Mouse (Mus musculus) midbrain, postnatal 0 days (tissue): ENCODE results near the gene Hfm1. TPM values are rescaled to one million over a fixed set of nuclear protein-coding genes. Genes with fewer than 3 reads are reported as not detected.
A peak's percentile ranks its signal among the peaks of the same experiment; 100 is the strongest.

Experiments
- ATAC-seq: fragments of 200-750 bp; cut with Nextera tagmentation; 2 replicates; pipeline ENCODE4 v1.8.0; 2017; ENCODE audit warnings: moderate number of reproducible peaks, mild to moderate bottlenecking, moderate TSS enrichment, moderate library complexity; ENCODE audit not compliant: low FRiP score
- DNase-seq: peaks from one replicate; pipeline ENCODE4 v3.0.0-alpha.2; 2015; ENCODE audit warnings: low spot score
- H3K27ac ChIP-seq: fragments of 300-500 bp; sonication (generic); 2 replicates; pipeline ENCODE4 v1.5.1; 2014; ENCODE audit warnings: low read depth, mild to moderate bottlenecking, low read length, mixed read lengths
- H3K27me3 ChIP-seq: fragments of 300-500 bp; sonication (generic); 2 replicates; pipeline ENCODE4 v1.6.1; 2014; ENCODE audit warnings: low read length, control low read depth, mixed read lengths; ENCODE audit not compliant: insufficient read depth
- H3K36me3 ChIP-seq: fragments of 300-500 bp; sonication (generic); 2 replicates; pipeline ENCODE4 v1.6.1; 2014; ENCODE audit warnings: low read length, control low read depth, mixed read lengths; ENCODE audit not compliant: insufficient read depth
- H3K4me1 ChIP-seq: fragments of 300-500 bp; sonication (generic); 2 replicates; pipeline ENCODE4 v1.6.1; 2014; ENCODE audit warnings: mild to moderate bottlenecking, control low read depth, antibody characterized with exemption, low read length, mixed read lengths; ENCODE audit not compliant: insufficient read depth
- H3K4me2 ChIP-seq: fragments of 300-500 bp; sonication (generic); 2 replicates; pipeline ENCODE4 v1.6.1; 2014; ENCODE audit warnings: low read depth, mild to moderate bottlenecking, low read length, mixed read lengths; ENCODE audit not compliant: poor library complexity, severe bottlenecking
- H3K4me3 ChIP-seq: fragments of 300-500 bp; sonication (generic); 2 replicates; pipeline ENCODE4 v1.5.1; 2014; ENCODE audit warnings: low read depth, mild to moderate bottlenecking, low read length, moderate library complexity
- H3K9ac ChIP-seq: fragments of 300-500 bp; sonication (generic); replicated peaks from 2 replicates; pipeline ENCODE4 v1.6.1; 2014; ENCODE audit warnings: mild to moderate bottlenecking, low read length, moderate library complexity, mixed read lengths; ENCODE audit not compliant: poor library complexity, severe bottlenecking
- H3K9me3 ChIP-seq: fragments of 300-500 bp; sonication (generic); 2 replicates; pipeline ENCODE4 v1.6.1; 2016; ENCODE audit warnings: low read length, control low read depth
- CTCF ChIP-seq: IDR thresholded peaks from 2 replicates; pipeline ENCODE4 v1.5.1; 2016; ENCODE audit warnings: antibody characterized with exemption, mild to moderate bottlenecking
- WGBS: fragments of 180-500 bp; shearing (Covaris S2); extraction: QIAGEN DNeasy Blood & Tissue Kit; methylation state at CpG from one replicate; pipeline ENCODE4 v1.1.7; 2014; 5-methylcytosine and 5-hydroxymethylcytosine counted together
- polyA plus RNA-seq: library from polyadenylated mRNA; unstranded; fragments of >200 nt; fragmentation: Nextera tagmentation; extraction: Ambion mirVana; gene quantifications from 2 replicates; pipeline ENCODE4 v1.2.1, GENCODE M21; 2015
- total RNA-seq: library from RNA; depleted of rRNA; stranded (reverse); fragments of >200 nt; gene quantifications from 2 replicates; pipeline ENCODE4 v1.2.3, GENCODE M21; 2014

The Hfm1 gene
- total and polyA plus RNA-seq, 2 experiments from 2014 or later = 5.3 to 5.7 TPM

DNA sequence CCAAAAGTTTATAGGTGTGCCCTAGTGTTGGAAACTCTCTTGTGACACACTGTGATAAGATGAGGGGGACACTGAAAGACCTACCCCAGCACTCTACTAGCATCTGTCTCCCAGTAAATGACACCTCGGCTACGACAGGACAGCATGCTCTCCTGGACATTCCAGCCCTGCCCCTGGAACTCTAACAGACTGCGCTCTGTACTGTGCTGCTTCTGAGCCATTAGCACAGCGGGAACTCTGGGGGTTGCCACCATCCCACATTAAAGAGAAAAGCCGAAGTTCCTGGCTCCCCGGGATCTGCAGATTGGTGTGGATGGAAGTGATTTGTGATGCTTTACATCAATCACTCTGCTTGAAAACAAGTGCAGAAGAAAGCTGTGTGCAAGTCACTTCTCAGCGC is 93.1 kb downstream of the Hfm1 start:
- DNase-seq (no peak), ATAC-seq (no peak)
- WGBS = 24% methylated on average over 7 of the region's 7 CpGs
- Histone ChIP-seq H3K9me3 (no peaks in the 10 kb centered on the region), H3K36me3 (no peaks in the 10 kb centered on the region), H3K27me3 (no peaks in the 10 kb centered on the region), H3K4me2 (no peak overlapping the region), H3K4me3 (no peak overlapping the region), H3K9ac (no peak overlapping the region), H3K27ac (no peak overlapping the region), H3K4me1 (no peaks in the 10 kb centered on the region)
- TF ChIP-seq CTCF = no peak

- 85% methylated on average over 6 of the region's 6 CpGs for WGBS
- Histone ChIP-seq H3K4me1 (no peaks in the 10 kb centered on the region), H3K4me2 (no peak overlapping the region), H3K4me3 (no peak overlapping the region), H3K9me3 (no peaks in the 10 kb centered on the region), H3K36me3 (no peaks in the 10 kb centered on the region), H3K27me3 (no peaks in the 10 kb centered on the region), H3K9ac (no peak overlapping the region), H3K27ac (no peak overlapping the region)
- no peak for TF ChIP-seq CTCF
- DNase-seq (no peak), ATAC-seq (no peak)
Measured at GRCm38 (mm10) chr5:106831401-106831800, 94.7 kb downstream of the Hfm1 start.

DNA sequence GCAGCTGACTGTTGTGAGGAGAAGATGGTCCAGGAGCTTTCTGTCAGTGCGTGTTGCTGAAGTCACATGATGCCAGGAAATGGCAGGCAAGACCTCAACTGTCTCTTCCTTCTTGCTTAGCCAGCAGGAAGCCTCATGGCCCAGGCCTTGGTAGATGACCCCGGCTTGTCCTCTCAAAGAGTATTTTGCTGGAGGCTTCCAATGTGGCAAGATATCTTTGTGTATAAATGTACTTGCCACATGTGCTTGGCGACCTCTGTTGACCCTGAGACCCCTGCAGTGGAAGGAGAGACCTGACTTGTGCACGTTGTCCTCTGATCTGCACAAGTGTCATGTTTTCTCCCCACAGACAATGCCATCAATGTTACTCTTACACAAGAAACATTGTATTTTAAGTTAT is 95.3 kb downstream of the Hfm1 start:
- ATAC-seq (no peak), DNase-seq (no peak)
- 79% methylated on average over 4 of the region's 4 CpGs for WGBS

GRCm38 (mm10) chr5:106826740-106827139 is 99.4 kb downstream of the Hfm1 start:
- no peaks in the 10 kb centered on the region for H3K27me3 ChIP-seq
- no peaks in the 10 kb centered on the region for H3K9me3 ChIP-seq
- no peaks in the 10 kb centered on the region for H3K4me1 ChIP-seq
- no peak for TF ChIP-seq CTCF
- H3K4me3 ChIP-seq = no peak overlapping the region
- H3K27ac ChIP-seq = no peak overlapping the region
- ATAC-seq (no peak), DNase-seq (no peak)
- no peak overlapping the region for H3K4me2 ChIP-seq
- H3K9ac ChIP-seq = no peak overlapping the region
- H3K36me3 ChIP-seq = no peaks in the 10 kb centered on the region

More for the DNA sequence above, 95.3 kb downstream of the Hfm1 start:
- Histone ChIP-seq H3K9ac (no peak overlapping the region), H3K36me3 (no peaks in the 10 kb centered on the region), H3K4me2 (no peak overlapping the region), H3K27me3 (no peaks in the 10 kb centered on the region), H3K27ac (no peak overlapping the region), H3K9me3 (no peaks in the 10 kb centered on the region), H3K4me3 (no peak overlapping the region), H3K4me1 (no peaks in the 10 kb centered on the region)
- no peak for TF ChIP-seq CTCF

DNA sequence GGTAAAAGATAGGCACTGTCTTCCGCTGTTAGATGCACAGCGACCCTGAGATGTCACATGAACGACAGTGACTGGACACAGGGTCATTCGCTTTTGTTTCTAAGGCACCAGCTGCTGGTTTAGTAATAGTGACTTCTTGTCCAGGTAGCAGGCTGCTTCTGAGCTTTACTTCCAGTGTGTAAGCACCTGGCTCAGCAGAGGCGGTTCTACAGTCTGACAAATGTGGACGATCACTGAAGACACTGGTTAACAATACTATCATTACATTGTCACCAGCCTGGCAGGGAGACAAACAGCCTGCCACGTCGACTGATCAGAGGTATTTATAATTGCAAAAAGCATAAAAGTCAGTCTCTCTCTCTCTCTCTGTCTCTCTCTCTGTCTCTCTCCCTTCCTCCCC is 100.1 kb downstream of the Hfm1 start:
- no peak for TF ChIP-seq CTCF
- no peaks in the 10 kb centered on the region for H3K36me3 ChIP-seq
- H3K27me3 ChIP-seq = no peaks in the 10 kb centered on the region
- peak overlapping the region; percentile 66; the same call in 1 of the 2 replicates for H3K4me2 ChIP-seq
- WGBS = 53% methylated on average over 8 of the region's 8 CpGs
- peak overlapping the region; percentile 72; the same call in 1 of the 2 replicates for H3K27ac ChIP-seq
- H3K4me3 ChIP-seq = no peak overlapping the region
- peak; percentile 19 for DNase-seq
- no peaks in the 10 kb centered on the region for H3K4me1 ChIP-seq
- no peak overlapping the region for H3K9ac ChIP-seq
- no peaks in the 10 kb centered on the region for H3K9me3 ChIP-seq
- ATAC-seq = 0 out of 2 replicates have a peak, but pooled peaks have one; percentile 5

- H3K4me1 ChIP-seq = no peaks in the 10 kb centered on the region
- no peaks in the 10 kb centered on the region for H3K9me3 ChIP-seq
- H3K4me3 ChIP-seq = peak overlapping the region; percentile 39
- TF ChIP-seq CTCF = no peak
- peak overlapping the region; percentile 66 for H3K4me2 ChIP-seq
- H3K9ac ChIP-seq = peak overlapping the region; percentile 56
- no peaks in the 10 kb centered on the region for H3K27me3 ChIP-seq
- ATAC-seq (peak; percentile 81), DNase-seq (peak; percentile 65)
- no peaks in the 10 kb centered on the region for H3K36me3 ChIP-seq
- WGBS = 3% methylated on average over 19 of the region's 19 CpGs
- peak overlapping the region; percentile 72 for H3K27ac ChIP-seq
Measured at GRCm38 (mm10) chr5:106825301-106825853, 100.7 kb downstream of the Hfm1 start.
